In genomic region chr9:69658276-69658675, GRCm38 (mm10) we compare ENCODE assay signal across 14 mouse cellular contexts.
DNase-seq lines count a peak whose midpoint lies in the region.
"Had no signal": no experiment of that assay in that cellular context is flagged by ENCODE, and none has a peak within 500 bp of the region (broad histone marks: within the 10 kb centered on the region; RNA-seq: fewer than 3 reads in every experiment).

No protein-coding gene starts in this region.

- intact Hi-C loops in left cerebral cortex, postnatal 4 days (cut with DNase I) = no loop called here
- intact Hi-C loops in left cerebral cortex, postnatal 14 days (cut with DNase I) = no loop called here

- DNase-seq in adrenal gland, adult 2 months = peak; percentile 44
- no peak for DNase-seq in adrenal gland, adult 18-20 months (ENCODE audit: low spot score in 2 of 2)
- peak; percentile 65 to 67 for DNase-seq in cerebellum, postnatal 14 days
- no peak for DNase-seq in cerebellum, adult 11-12 months
- peak; percentile 60 for DNase-seq in left cerebral cortex, postnatal 4 days
- no peak for DNase-seq in left cerebral cortex, postnatal 14 days (ENCODE audit: low spot score in 2 of 2)
- DNase-seq in adrenal gland, postnatal 25 days = peak; percentile 26
- no peak for DNase-seq in urinary bladder, postnatal 25 days (ENCODE audit: low spot score)
- DNase-seq: B cell, adult 2 months; cerebellum, adult 8-10 months; gastrocnemius, postnatal 10 days; gastrocnemius, postnatal 36 days; kidney, adult 11 months; kidney, adult 8-10 months had no signal

Comparison
In these comparisons a context has a peak if more than half of its experiments do, and no peak if none do; other contexts are left out.
1. DNase-seq: peak in adrenal gland, adult 2 months (single experiment), cerebellum, postnatal 14 days (2 of 2), left cerebral cortex, postnatal 4 days (single experiment) and adrenal gland, postnatal 25 days (single experiment); none in adrenal gland, adult 18-20 months (0 of 2), cerebellum, adult 11-12 months (single experiment), left cerebral cortex, postnatal 14 days (0 of 2) and urinary bladder, postnatal 25 days (single experiment).